Mouse (Mus musculus) stomach, postnatal 0 days (tissue): ENCODE results near the gene Dmbt1. TPM values are rescaled to one million over a fixed set of nuclear protein-coding genes. Genes with fewer than 3 reads are reported as not detected.
A peak's percentile ranks its signal among the peaks of the same experiment; 100 is the strongest.
"Not testable (repeated sequence)": the region's sequence is repeated elsewhere in the genome, so short reads cannot be mapped to it uniquely, and the experiment has no call there.

Source experiments
- ATAC-seq: fragments of 200-750 bp; cut with Nextera tagmentation; 2 replicates; pipeline ENCODE4 v1.8.0; 2017; ENCODE audit not compliant: low FRiP score, low TSS enrichment
- DNase-seq: peaks from one replicate; pipeline ENCODE4 v3.0.0-alpha.2; 2016; ENCODE audit warnings: low spot score
- H3K27ac ChIP-seq: fragments of 300-500 bp; sonication (generic); replicated peaks from 2 replicates; pipeline ENCODE4 v1.5.1; 2014; ENCODE audit warnings: mild to moderate bottlenecking, control low read depth
- H3K27me3 ChIP-seq: fragments of 300-500 bp; sonication (generic); 2 replicates; pipeline ENCODE4 v1.6.1; 2014; ENCODE audit warnings: low read length; ENCODE audit not compliant: control insufficient read depth, insufficient read depth
- H3K36me3 ChIP-seq: fragments of 300-500 bp; sonication (generic); 2 replicates; pipeline ENCODE4 v1.6.1; 2014; ENCODE audit warnings: low read length, mixed read lengths; ENCODE audit not compliant: control insufficient read depth, insufficient read depth
- H3K4me1 ChIP-seq: fragments of 300-500 bp; sonication (generic); replicated peaks from 2 replicates; pipeline ENCODE4 v1.6.1; 2014; ENCODE audit warnings: antibody characterized with exemption; ENCODE audit not compliant: control insufficient read depth, insufficient read depth
- H3K4me2 ChIP-seq: fragments of 300-500 bp; sonication (generic); replicated peaks from 2 replicates; pipeline ENCODE4 v1.6.1; 2014; ENCODE audit warnings: low read depth, mild to moderate bottlenecking, control low read depth, moderate library complexity
- H3K4me3 ChIP-seq: fragments of 300-500 bp; sonication (generic); 2 replicates; pipeline ENCODE4 v1.5.1; 2014; ENCODE audit warnings: low read depth, low read length, control low read depth
- H3K9ac ChIP-seq: fragments of 300-500 bp; sonication (generic); 2 replicates; pipeline ENCODE4 v1.6.1; 2014; ENCODE audit warnings: mild to moderate bottlenecking, low read length, control low read depth, mixed read lengths
- H3K9me3 ChIP-seq: fragments of 300-500 bp; sonication (generic); 2 replicates; pipeline ENCODE4 v1.6.1; 2016; ENCODE audit warnings: low read length; ENCODE audit not compliant: control insufficient read depth
- CTCF ChIP-seq: IDR thresholded peaks from 2 replicates; pipeline ENCODE4 v1.5.1; 2016; ENCODE audit warnings: antibody characterized with exemption, low read depth, mild to moderate bottlenecking, moderate library complexity
- EP300 ChIP-seq: optimal IDR thresholded peaks from 2 replicates; pipeline ENCODE3; 2016; ENCODE audit warnings: antibody characterized with exemption
- WGBS: fragments of 180-500 bp; shearing (Covaris S2); extraction: QIAGEN DNeasy Blood & Tissue Kit; methylation state at CpG from one replicate; pipeline ENCODE4 v1.1.7; 2014; 5-methylcytosine and 5-hydroxymethylcytosine counted together
- polyA plus RNA-seq: library from polyadenylated mRNA; unstranded; fragments of >200 nt; fragmentation: Nextera tagmentation; extraction: Ambion mirVana; gene quantifications from 2 replicates; pipeline ENCODE4 v1.2.1, GENCODE M21; 2015

The Dmbt1 gene
- polyA plus RNA-seq, 1 experiment from 2014 or later, result 174 TPM

DNA sequence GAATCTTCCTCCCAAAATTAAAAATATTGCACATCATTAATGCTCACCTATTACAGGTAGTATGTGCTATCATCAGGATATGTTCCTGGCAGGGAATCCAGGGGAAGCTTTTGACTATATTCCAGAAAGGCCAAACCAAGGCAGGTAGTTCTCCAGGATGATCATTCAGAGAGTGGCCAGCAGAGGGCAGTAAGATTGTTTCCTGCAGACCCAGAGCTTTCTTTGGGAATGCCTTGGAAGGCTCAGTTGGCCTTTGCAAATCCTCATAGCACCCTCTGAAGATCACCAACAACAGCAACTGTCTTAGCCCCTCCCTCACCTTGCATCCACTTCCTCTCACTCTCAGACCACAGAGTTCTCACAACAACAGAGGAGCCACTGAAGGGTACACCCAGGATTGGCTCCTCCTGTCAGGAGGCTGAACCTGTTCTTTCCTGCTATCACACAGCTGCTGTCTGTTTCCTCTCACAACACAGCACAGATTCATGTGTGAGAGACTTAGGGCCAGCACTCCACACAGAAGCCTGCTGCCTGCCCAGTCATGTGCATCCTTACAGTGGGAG is 23.0 kb downstream of the Dmbt1 start:
- H3K9ac ChIP-seq, result no peak overlapping the region
- no peak overlapping the region for H3K27ac ChIP-seq
- H3K9me3 ChIP-seq, result no peaks in the 10 kb centered on the region
- H3K36me3 ChIP-seq, result no peaks in the 10 kb centered on the region
- H3K4me2 ChIP-seq, result no peak overlapping the region
- H3K4me1 ChIP-seq, result no peaks in the 10 kb centered on the region
- no peak overlapping the region for H3K4me3 ChIP-seq
- peak; percentile 43 for DNase-seq
- TF ChIP-seq CTCF, result peak; percentile 68
- no peak for TF ChIP-seq EP300
- no peaks in the 10 kb centered on the region for H3K27me3 ChIP-seq
- ATAC-seq, result no peak; the same call in 1 of the 2 replicates

DNA sequence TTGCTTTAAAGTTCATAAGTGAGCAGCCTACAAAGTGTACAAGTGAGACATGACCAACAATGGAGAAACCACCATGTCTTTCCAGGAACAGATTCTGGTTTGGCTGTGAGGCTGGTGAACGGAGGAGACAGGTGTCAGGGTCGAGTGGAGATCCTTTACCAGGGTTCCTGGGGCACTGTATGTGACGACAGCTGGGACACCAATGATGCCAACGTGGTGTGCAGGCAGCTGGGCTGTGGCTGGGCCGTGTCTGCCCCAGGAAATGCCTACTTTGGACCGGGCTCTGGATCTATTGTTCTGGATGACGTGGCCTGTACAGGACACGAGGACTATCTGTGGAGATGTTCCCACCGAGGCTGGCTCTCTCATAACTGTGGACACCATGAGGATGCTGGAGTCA is 26.1 kb downstream of the Dmbt1 start:
- H3K27me3 ChIP-seq, H3K9ac ChIP-seq, H3K4me1 ChIP-seq, H3K36me3 ChIP-seq, H3K4me3 ChIP-seq, ATAC-seq, H3K9me3 ChIP-seq, H3K4me2 ChIP-seq, DNase-seq, H3K27ac ChIP-seq: not testable (repeated sequence)
- WGBS, result 73% methylated on average over 9 of the region's 9 CpGs

DNA sequence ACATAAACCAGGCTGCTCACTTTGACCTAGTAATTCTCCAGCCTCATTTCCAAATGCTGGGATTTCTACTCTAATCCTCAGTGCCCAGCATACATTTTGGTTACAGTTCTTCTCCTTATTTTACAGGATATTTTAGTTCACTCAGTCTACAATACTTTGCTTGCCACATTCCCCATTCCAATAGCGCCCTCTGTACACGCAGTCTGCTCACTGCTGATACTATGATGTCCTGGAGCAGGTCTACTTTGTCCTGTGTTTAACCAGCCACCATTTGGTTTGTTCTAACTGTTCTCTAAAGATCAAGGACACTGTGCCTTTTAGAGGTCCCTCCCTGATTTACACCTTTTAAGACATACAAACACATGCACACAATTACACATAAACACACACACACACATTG is 28.0 kb downstream of the Dmbt1 start:
- H3K9me3 ChIP-seq, H3K4me1 ChIP-seq, H3K9ac ChIP-seq, H3K27me3 ChIP-seq, H3K27ac ChIP-seq, H3K4me3 ChIP-seq, H3K36me3 ChIP-seq, H3K4me2 ChIP-seq, ATAC-seq: not testable (repeated sequence)
- peak; percentile 38 for DNase-seq
- 51% methylated on average over 2 of the region's 2 CpGs for WGBS
- peak; percentile 70 for TF ChIP-seq CTCF

DNA sequence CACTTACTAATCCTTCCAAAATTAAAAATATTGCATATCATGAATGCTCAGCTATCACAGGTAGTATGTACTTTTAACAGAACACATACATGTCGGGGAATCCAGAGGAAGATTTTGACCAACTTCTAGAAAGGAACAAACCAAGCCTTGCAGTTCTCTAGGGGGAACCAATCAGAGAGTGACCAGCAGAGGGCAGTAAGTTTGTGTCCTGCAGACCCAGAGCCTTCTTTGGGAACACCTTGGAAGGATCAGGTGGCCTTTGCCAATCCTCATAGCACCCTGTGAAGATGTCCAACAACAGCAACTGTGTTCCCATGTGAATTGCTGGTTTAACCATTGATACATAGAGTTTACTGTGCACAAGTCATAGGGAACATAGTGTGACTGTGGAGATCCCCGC is 30.7 kb downstream of the Dmbt1 start:
- no peak overlapping the region for H3K27ac ChIP-seq
- peak; percentile 54 for TF ChIP-seq CTCF
- TF ChIP-seq EP300, result no peak
- ATAC-seq (no peak), DNase-seq (no peak)
- H3K9me3 ChIP-seq, result no peaks in the 10 kb centered on the region
- no peaks in the 10 kb centered on the region for H3K27me3 ChIP-seq
- H3K36me3 ChIP-seq, result no peaks in the 10 kb centered on the region
- WGBS, result 83% methylated on average over 2 of the region's 2 CpGs
- no peak overlapping the region for H3K4me3 ChIP-seq
- H3K4me1 ChIP-seq, result no peaks in the 10 kb centered on the region
- no peak overlapping the region for H3K4me2 ChIP-seq
- no peak overlapping the region for H3K9ac ChIP-seq

DNA sequence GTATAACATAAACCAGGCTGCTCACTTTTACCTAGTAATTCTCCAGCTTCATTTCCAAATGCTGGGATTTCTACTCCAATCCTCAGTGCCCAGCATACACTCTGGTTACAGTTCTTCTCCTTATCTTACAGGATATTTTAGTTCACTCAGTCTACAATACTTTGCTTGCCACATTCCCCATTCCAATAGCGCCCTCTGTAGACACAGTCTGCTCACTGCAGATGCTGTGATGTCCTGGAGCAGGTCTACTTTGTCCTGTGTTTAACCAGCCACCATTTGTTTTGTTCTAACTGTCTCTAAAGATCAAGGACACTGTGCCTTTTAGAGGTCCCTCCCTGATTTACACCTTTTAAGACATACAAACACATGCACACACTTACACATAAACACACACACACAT is 36.3 kb downstream of the Dmbt1 start:
- not testable (repeated sequence) for H3K9me3 ChIP-seq, H3K27ac ChIP-seq, H3K27me3 ChIP-seq, H3K4me3 ChIP-seq, H3K4me2 ChIP-seq, H3K4me1 ChIP-seq, H3K36me3 ChIP-seq, H3K9ac ChIP-seq, ATAC-seq
- TF ChIP-seq CTCF, result peak; percentile 70
- WGBS, result 0% methylated on average over 1 of the region's 1 CpGs
- DNase-seq, result peak; percentile 40

DNA sequence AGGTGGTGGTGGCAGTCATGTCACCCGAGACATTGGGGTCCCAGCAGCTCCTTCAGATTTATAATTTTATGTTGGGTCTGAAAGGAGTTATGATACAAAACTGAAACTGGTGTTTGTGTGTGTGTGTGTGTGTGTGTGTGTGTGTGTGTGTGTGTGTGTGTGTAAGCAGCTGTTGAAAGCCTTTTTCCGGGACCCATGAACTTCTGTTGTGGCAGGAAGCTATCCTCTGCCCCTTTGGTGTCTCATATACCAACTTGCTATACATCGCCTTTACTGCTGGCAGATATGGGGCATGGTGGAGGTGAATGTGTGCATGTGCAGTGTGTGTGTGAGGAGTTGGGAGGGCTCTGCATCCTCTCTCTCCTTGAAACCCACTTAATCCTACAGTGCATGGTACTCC is 41.6 kb downstream of the Dmbt1 start:
- H3K4me3 ChIP-seq, H3K4me1 ChIP-seq, ATAC-seq, H3K27me3 ChIP-seq, H3K9ac ChIP-seq, H3K36me3 ChIP-seq, H3K9me3 ChIP-seq, H3K4me2 ChIP-seq, DNase-seq, H3K27ac ChIP-seq: not testable (repeated sequence)
- 85% methylated on average over 3 of the region's 3 CpGs for WGBS

DNA sequence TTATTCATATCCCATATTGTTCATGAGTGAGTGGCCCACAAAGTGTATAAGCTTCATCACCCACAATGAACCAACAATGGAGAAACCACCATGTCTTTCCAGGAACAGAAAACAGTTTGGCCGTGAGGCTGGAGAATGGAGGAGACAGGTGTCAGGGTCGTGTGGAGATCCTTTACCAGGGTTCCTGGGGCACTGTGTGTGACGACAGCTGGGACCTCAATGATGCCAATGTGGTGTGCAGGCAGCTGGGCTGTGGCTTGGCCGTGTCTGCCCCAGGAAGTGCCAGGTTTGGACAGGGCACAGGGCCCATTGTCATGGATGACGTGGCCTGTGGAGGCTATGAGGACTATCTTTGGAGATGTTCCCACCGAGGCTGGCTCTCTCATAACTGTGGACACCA is 42.2 kb downstream of the Dmbt1 start:
- not testable (repeated sequence) for H3K36me3 ChIP-seq, ATAC-seq, H3K4me2 ChIP-seq, DNase-seq, H3K4me3 ChIP-seq, H3K4me1 ChIP-seq, H3K9me3 ChIP-seq, H3K27me3 ChIP-seq, H3K9ac ChIP-seq, H3K27ac ChIP-seq
- WGBS, result 82% methylated on average over 6 of the region's 6 CpGs
